15 mouse cellular contexts compared by ENCODE assay signal in genomic region chr7:118079097-118079496, GRCm38 (mm10). TPM values are rescaled to one million over a fixed set of nuclear protein-coding genes. Genes with fewer than 3 reads are reported as not detected.
A peak's percentile ranks its signal among the peaks of the same experiment; 100 is the strongest.
DNase-seq lines count a peak whose midpoint lies in the region; ATAC-seq and TF ChIP-seq lines count a peak whose summit lies in the region.
"Had no signal": no experiment of that assay in that cellular context is flagged by ENCODE, and none has a peak within 500 bp of the region (broad histone marks: within the 10 kb centered on the region; RNA-seq: fewer than 3 reads in every experiment).

No protein-coding gene starts in this region.

- H3K27ac ChIP-seq in liver, postnatal 0 days (ENCODE audit: low read depth): no peak overlapping the region
- H3K27ac ChIP-seq in liver, embryonic 11.5 days (ENCODE audit: low read depth, low read length): no peak overlapping the region
- H3K27ac ChIP-seq in ES-Bruce4 (ENCODE audit: insufficient read depth, low read length): no peak overlapping the region
- H3K27ac ChIP-seq in cortical plate, adult 2 months (ENCODE audit: insufficient read depth, low read length): no peak overlapping the region
- H3K27ac ChIP-seq: hindbrain, embryonic 12.5 days; stomach, embryonic 15.5 days had no signal

- no peaks in the 10 kb centered on the region for H3K9me3 ChIP-seq in liver, postnatal 0 days (ENCODE audit: low read length)
- H3K9me3 ChIP-seq in liver, embryonic 11.5 days (ENCODE audit: control insufficient read depth, low read length): no peaks in the 10 kb centered on the region
- H3K9me3 ChIP-seq in ES-Bruce4 (replicated peaks; ENCODE audit: control insufficient read depth, insufficient read depth, low read length, poor library complexity, severe bottlenecking): no peaks in the 10 kb centered on the region
- H3K9me3 ChIP-seq: heart, embryonic 12.5 days; hindbrain, embryonic 12.5 days; stomach, embryonic 15.5 days had no signal

- no peak overlapping the region for H3K4me3 ChIP-seq in liver, postnatal 0 days (ENCODE audit: low read depth, low read length)
- H3K4me3 ChIP-seq in liver, embryonic 11.5 days (ENCODE audit: low read depth, low read length): no peak overlapping the region
- no peak overlapping the region for H3K4me3 ChIP-seq in ES-Bruce4 (ENCODE audit: low read depth, low read length)
- H3K4me3 ChIP-seq in cortical plate, adult 2 months (ENCODE audit: insufficient read depth, low read length): no peak overlapping the region
- H3K4me3 ChIP-seq: heart, embryonic 12.5 days; hindbrain, embryonic 12.5 days; myocyte; stomach, embryonic 15.5 days had no signal

- ATAC-seq in CD4-positive, CD25-positive, alpha-beta regulatory T cell, adult 4 months: no peak
- no peak for ATAC-seq in liver, postnatal 0 days
- ATAC-seq in liver, embryonic 11.5 days (replicated peaks; ENCODE audit: low FRiP score): no peak

- no peak overlapping the region for H3K4me2 ChIP-seq in liver, postnatal 0 days (ENCODE audit: low read depth, low read length)
- H3K4me2 ChIP-seq in liver, embryonic 11.5 days: no peak overlapping the region
- H3K4me2 ChIP-seq: heart, embryonic 12.5 days; hindbrain, embryonic 12.5 days; stomach, embryonic 15.5 days had no signal

- WGBS in liver, postnatal 0 days (ENCODE audit: insufficient replicate concordance): 78% methylated on average over 5 of the region's 5 CpGs
- 83% methylated on average over 5 of the region's 5 CpGs for whole genome bisulfite sequencing in liver, embryonic 11.5 days

- no peak for TF ChIP-seq POLR2A in ES-Bruce4 (IDR thresholded peaks at IDR 0.05; ENCODE audit: insufficient read depth, low read length)
- TF ChIP-seq POLR2A in cortical plate, adult 2 months (IDR thresholded peaks at IDR 0.05; ENCODE audit: extremely low read depth, insufficient read depth, low read length): no peak

- no peaks in the 10 kb centered on the region for H3K36me3 ChIP-seq in liver, postnatal 0 days (replicated peaks; ENCODE audit: insufficient read depth, low read length)
- H3K36me3 ChIP-seq in liver, embryonic 11.5 days (ENCODE audit: control insufficient read depth, insufficient read depth, low read length): no peaks in the 10 kb centered on the region
- H3K36me3 ChIP-seq in ES-Bruce4 (ENCODE audit: control insufficient read depth, insufficient read depth, low read length, poor library complexity, severe bottlenecking): no peaks in the 10 kb centered on the region
- H3K36me3 ChIP-seq: heart, embryonic 12.5 days; hindbrain, embryonic 12.5 days; stomach, embryonic 15.5 days had no signal

- H3K9ac ChIP-seq in liver, postnatal 0 days (replicated peaks): no peak overlapping the region
- H3K9ac ChIP-seq in liver, embryonic 11.5 days (ENCODE audit: low read depth, low read length): no peak overlapping the region
- no peak overlapping the region for H3K9ac ChIP-seq in ES-Bruce4 (ENCODE audit: low read depth, poor library complexity, severe bottlenecking)
- H3K9ac ChIP-seq: heart, embryonic 12.5 days; hindbrain, embryonic 12.5 days; stomach, embryonic 15.5 days had no signal

- no peaks in the 10 kb centered on the region for H3K27me3 ChIP-seq in liver, postnatal 0 days (ENCODE audit: insufficient read depth, low read length)
- no peaks in the 10 kb centered on the region for H3K27me3 ChIP-seq in liver, embryonic 11.5 days (replicated peaks; ENCODE audit: control insufficient read depth, insufficient read depth, low read length)
- no peaks in the 10 kb centered on the region for H3K27me3 ChIP-seq in ES-Bruce4 (ENCODE audit: control insufficient read depth, insufficient read depth, low read length, poor library complexity, severe bottlenecking)
- H3K27me3 ChIP-seq: heart, embryonic 12.5 days; hindbrain, embryonic 12.5 days; stomach, embryonic 15.5 days had no signal

- no peaks in the 10 kb centered on the region for H3K4me1 ChIP-seq in liver, postnatal 0 days (ENCODE audit: insufficient read depth)
- H3K4me1 ChIP-seq in liver, embryonic 11.5 days (replicated peaks; ENCODE audit: control insufficient read depth, insufficient read depth, low read length): no peaks in the 10 kb centered on the region
- no peaks in the 10 kb centered on the region for H3K4me1 ChIP-seq in ES-Bruce4 (ENCODE audit: control insufficient read depth, insufficient read depth, low read length)
- no peaks in the 10 kb centered on the region for H3K4me1 ChIP-seq in cortical plate, adult 2 months (ENCODE audit: control insufficient read depth, insufficient read depth, low read length)
- H3K4me1 ChIP-seq: heart, embryonic 12.5 days; hindbrain, embryonic 12.5 days; stomach, embryonic 15.5 days had no signal

- peak; percentile 51 for TF ChIP-seq CTCF in liver, postnatal 0 days (IDR thresholded peaks at IDR 0.05; ENCODE audit: low read depth)
- peak; percentile 47 for TF ChIP-seq CTCF in ES-Bruce4 (IDR thresholded peaks at IDR 0.05; ENCODE audit: low read depth, low read length)
- TF ChIP-seq CTCF in cortical plate, adult 2 months (IDR thresholded peaks at IDR 0.05; ENCODE audit: extremely low read depth, insufficient read depth, low read length): 0 out of 2 replicates have a peak, but pooled peaks have one; percentile 3

- no peak for TF ChIP-seq EP300 in liver, postnatal 0 days (IDR thresholded peaks at IDR 0.05; ENCODE audit: low read depth)
- TF ChIP-seq EP300 in ES-Bruce4 (IDR thresholded peaks at IDR 0.05; ENCODE audit: insufficient read depth, low read depth, low read length): no peak

- DNase-seq in CD4-positive, CD25-positive, alpha-beta regulatory T cell, adult 2 months (ENCODE audit: low read depth, low spot score): peak; percentile 35
- DNase-seq in liver, postnatal 0 days: no peak
- DNase-seq in liver, embryonic 11.5 days (ENCODE audit: low spot score): no peak
- no peak for DNase-seq in embryo, embryonic 9.5 days (ENCODE audit: extremely low spot score)
- no peak for DNase-seq in frontal cortex, postnatal 14 days (ENCODE audit: low spot score in 2 of 2)
- DNase-seq: adrenal gland, postnatal 36 days; cerebellum, adult 2 months; kidney, adult 8-10 months had no signal

RNA-seq across cellular contexts. Expression of gene Rps15a, which starts 36.9 kb away (rescaled TPM):
- polyA plus RNA-seq in CD4-positive, CD25-positive, alpha-beta regulatory T cell, adult 4 months (2017; shearing (Covaris generic)): 1,000 to 10,000 TPM; 1,509 to 3,003 TPM
- 406 and 414 TPM in 2 replicates for polyA plus RNA-seq in liver, postnatal 0 days (2015; fragmentation: Nextera tagmentation; extraction: Ambion mirVana)
- 865 and 937 TPM in 2 replicates for polyA plus RNA-seq in liver, embryonic 11.5 days (2014; fragmentation: Nextera tagmentation; extraction: Ambion mirVana)
- polyA plus RNA-seq in ES-Bruce4 (2011; ENCODE audit: insufficient read depth, insufficient read length, low read depth, missing spikeins): 2,423 and 2,841 TPM in 2 replicates
- polyA plus RNA-seq in cortical plate, adult 2 months (2012; rRNA removed): 1,243 and 1,296 TPM in 2 replicates

RNA-seq across cellular contexts. Expression of gene Arl6ip1, which starts 50.4 kb away (rescaled TPM):
- polyA plus RNA-seq in CD4-positive, CD25-positive, alpha-beta regulatory T cell, adult 4 months (2017; shearing (Covaris generic)): 100 to 1,000 TPM; 637 to 665 TPM
- polyA plus RNA-seq in liver, postnatal 0 days (2015; fragmentation: Nextera tagmentation; extraction: Ambion mirVana): 299 and 309 TPM in 2 replicates
- polyA plus RNA-seq in liver, embryonic 11.5 days (2014; fragmentation: Nextera tagmentation; extraction: Ambion mirVana): 279 and 288 TPM in 2 replicates
- 330 and 346 TPM in 2 replicates for polyA plus RNA-seq in ES-Bruce4 (2011; ENCODE audit: insufficient read depth, insufficient read length, low read depth, missing spikeins)
- 271 and 278 TPM in 2 replicates for polyA plus RNA-seq in cortical plate, adult 2 months (2012; rRNA removed)
